Mouse (Mus musculus): ENCODE measurements around the gene Fbxl17.

Gene Fbxl17

DNA sequence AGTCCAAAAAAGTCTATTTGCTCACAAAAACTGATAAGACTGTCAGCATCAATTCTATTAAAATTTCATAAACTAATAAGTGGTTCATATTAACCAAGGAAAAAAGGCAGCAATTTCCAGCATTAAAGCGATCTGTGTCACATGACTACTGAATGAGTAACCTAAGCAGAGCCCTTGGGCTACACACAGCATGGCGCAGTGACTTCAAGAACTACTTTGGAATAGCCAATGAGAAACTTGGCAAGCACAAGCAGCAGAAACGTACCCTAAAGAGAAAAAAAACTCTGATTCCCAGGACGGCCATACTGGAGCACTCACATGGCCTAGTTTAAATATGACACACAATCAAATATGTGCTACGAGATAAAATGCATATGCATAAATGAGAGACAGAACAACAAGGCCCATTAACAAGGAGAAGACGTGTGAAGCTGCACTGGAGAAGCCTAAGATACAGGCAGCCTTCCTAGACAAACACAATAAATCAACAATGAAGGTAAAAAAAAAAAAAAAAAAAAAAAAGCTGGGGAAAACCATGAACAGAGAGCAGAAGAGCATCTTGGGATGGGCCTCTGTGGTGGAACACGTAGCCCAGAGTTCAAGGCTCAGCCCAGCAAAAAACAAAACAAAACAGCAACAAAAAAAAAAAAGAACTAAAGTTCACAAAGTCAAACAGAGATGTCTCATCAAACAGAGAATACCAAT, 5.8 kb downstream of the Fbxl17 start:
- TF ChIP-seq GATA4 (IDR thresholded peaks at IDR 0.05; ENCODE audit: insufficient replicate concordance, low read length) = no peak

DNA sequence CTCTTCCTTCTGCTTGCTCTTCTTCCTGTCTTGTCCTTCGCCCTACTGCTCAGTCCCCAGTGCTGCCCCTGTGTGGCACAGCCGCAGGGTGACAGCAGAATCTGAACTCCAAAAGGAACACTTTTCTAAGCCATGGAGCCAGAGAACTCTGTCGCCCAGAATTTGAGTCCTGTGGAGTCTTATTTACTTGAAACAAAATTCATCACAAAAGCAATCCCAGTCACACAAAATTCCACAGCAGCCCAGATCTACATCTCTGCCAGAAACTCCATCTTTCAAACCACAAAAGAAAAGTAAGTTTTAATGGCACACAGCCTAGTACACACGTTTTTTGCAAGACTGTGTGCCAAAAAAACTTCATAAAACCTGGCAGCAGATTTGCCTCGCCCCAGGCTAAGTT, 6.5 kb downstream of the Fbxl17 start:
- no peak for TF ChIP-seq GATA4 (IDR thresholded peaks at IDR 0.05; ENCODE audit: insufficient replicate concordance, low read length)

- no peak for TF ChIP-seq GATA4 (IDR thresholded peaks at IDR 0.05; ENCODE audit: insufficient replicate concordance, low read length)
These were observed 7.0 kb downstream of the Fbxl17 start for GRCm38 (mm10) chr17:63492665-63493273.

DNA sequence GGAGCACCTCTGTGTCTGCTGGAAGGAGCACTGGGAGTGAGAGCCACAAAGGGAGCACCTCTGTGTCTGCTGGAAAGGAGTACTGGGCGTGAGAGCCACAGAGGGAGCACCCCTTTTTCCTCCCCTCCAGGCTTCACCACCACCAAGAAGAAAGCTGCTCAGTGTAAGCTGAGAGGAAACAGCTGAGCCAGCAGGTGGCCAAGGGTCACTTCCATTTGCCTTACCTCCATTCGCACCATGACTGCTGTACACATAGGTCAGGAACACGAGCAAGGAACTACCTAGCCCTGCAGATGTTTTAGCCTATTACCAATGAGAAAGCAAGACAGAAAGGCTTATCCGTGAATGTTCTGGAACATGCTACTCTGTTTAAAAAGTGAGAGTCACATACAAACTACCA, 10.3 kb downstream of the Fbxl17 start:
- no peak for TF ChIP-seq GATA4 (IDR thresholded peaks at IDR 0.05; ENCODE audit: insufficient replicate concordance, low read length)

DNA sequence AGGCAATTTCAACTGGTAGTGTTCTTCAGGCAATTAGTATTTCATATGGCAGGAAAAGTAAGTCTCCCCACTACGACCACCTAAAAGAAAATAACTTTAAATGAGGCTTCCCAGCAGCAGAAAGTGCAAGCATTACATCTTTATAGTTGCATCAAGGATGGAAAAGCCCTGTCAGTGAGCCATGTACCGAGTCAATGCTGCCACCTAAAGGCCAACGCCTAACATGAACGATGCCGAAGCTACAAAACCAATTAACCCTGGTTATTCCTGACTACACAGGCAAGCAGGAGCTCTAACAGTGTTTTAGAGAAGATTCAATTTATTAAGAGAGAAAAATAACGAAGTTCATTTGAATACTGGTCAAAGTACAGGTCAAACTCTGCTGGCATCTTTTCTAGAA, 32.0 kb downstream of the Fbxl17 start:
- TF ChIP-seq GATA4 (IDR thresholded peaks at IDR 0.05; ENCODE audit: insufficient replicate concordance, low read length) = no peak

DNA sequence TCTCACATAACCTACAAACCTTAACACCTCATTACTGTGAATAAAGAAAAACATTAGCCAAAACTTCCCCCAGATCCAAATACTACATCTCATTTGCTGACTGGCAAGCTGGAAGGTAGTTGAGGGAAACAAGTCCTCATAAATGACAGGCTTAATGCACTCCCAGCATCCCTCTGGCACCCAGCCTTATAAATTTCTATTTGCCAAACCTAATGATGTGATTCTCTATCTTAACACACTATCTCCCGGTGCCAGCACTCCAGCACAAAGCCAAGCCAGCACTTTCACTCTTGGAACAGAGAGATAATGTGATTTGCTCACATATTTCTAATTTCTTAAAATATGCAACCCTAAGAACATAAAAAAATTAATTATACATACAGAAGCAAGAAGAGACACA, 34.6 kb downstream of the Fbxl17 start:
- no peak for TF ChIP-seq GATA4 (IDR thresholded peaks at IDR 0.05; ENCODE audit: insufficient replicate concordance, low read length)

DNA sequence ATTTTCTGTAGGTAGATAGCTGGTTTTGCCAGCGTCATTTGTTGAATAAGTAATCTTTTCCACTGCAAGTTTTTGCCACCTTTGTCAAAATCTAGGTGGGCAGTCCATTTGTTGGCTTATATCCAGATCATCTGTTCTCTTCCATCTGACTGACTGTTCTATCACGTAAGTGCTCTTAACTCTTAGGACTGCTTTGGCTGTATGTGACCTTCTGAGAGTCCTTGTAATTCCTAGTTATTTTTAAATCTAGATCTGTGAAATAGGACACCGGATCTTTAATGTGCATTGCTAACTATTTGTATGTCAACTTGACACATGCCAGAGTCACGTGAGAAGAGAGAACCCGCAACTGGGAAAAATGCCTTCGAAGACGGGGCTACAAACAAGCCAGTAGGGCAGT, 37.3 kb downstream of the Fbxl17 start:
- TF ChIP-seq GATA4 (IDR thresholded peaks at IDR 0.05; ENCODE audit: insufficient replicate concordance, low read length) = no peak

DNA sequence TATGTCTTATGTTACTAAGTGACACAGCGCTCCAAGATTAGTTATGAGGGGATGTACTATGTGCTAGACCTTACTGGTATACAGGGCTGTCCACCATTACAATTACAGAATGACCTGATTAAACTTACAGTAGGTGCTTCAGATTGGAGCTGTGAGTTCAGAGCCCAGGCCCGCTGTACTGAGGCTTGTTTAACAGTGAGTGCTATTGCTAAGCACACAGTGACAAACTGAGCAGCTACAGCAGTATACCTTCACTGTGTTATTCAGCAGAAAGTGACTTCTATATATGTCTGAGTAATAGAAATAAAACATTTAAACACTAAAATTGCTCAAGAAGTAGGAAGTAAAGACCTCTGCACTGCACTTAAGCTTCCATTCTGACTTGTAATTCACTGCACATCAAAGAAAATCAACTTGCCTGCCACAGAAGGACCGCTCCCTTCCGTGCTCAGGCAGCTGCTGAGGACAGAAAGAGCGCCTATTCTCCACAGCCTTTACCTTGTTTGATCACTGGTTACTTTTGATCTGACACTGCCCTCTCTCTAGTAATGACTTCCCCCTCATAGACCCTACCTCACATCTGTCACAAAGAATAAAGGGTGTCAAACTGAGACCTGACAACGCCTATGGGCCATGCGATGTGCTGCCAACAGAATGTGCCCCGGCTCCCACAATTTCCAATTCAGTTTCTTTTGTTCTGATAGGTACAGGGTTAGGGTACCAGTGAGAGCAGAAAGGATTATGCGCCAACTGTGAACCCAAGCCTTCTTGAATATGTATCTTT, 39.9 kb downstream of the Fbxl17 start:
- TF ChIP-seq GATA4 (IDR thresholded peaks at IDR 0.05; ENCODE audit: insufficient replicate concordance, low read length) = no peak

- TF ChIP-seq GATA4 (IDR thresholded peaks at IDR 0.05; ENCODE audit: insufficient replicate concordance, low read length) = no peak
These were observed 41.8 kb downstream of the Fbxl17 start for GRCm38 (mm10) chr17:63458052-63458451.

- TF ChIP-seq GATA4 (IDR thresholded peaks at IDR 0.05; ENCODE audit: insufficient replicate concordance, low read length) = no peak
These were observed 48.4 kb downstream of the Fbxl17 start for GRCm38 (mm10) chr17:63451311-63452006.

DNA sequence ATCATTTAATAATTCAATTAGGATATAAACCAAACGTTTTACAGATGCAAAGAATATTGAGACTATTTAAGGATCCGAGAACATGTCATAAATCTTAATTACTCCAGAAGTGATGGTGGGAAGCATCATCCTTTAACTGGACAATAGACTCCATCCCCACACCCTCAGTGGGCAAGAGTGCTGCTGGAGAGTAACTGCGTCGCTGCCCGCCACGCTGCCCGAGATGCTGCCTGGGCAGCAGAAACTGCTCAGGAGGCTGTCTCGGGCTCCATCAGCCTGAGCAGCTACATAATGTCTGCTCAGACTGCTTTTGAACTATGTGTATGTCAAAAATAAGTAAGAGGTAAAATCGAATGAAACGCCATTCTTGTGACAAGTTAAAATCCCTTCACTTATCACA, 52.1 kb downstream of the Fbxl17 start:
- no peak for TF ChIP-seq GATA4 (IDR thresholded peaks at IDR 0.05; ENCODE audit: insufficient replicate concordance, low read length)

DNA sequence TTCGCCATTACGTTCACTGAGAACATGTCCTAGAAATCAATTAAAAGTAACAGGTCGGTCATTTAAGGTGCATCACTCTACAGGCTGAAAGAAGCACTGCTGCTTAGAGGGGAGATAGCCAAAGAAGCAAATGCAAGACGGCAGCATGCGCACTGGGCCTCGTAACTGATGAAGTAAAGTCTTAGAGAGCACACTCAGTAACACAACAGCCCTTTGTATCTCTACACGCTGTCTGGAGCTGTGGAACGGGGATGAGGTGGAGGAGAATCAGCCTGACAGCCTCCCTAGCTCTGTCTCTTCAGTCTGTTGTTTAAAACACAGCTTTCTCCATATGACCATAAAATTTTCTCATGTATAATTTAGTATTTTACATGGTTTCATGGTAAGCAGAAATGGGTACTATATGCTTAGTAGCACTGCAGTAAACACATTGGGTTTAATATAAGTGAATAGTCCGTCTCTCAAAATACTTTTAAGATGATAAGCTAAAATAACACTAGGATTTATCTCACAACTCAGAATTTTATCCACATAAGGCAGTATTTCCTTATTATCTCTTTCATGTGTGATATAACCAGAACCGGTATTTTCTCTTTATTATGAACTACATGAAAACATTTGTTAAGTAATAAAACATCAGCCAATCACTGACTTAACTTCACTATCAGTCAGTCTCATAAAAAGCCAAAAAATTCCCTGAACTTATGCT, 52.7 kb downstream of the Fbxl17 start:
- no peak for TF ChIP-seq GATA4 (IDR thresholded peaks at IDR 0.05; ENCODE audit: insufficient replicate concordance, low read length)

- no peak for TF ChIP-seq GATA4 (IDR thresholded peaks at IDR 0.05; ENCODE audit: insufficient replicate concordance, low read length)
These were observed 54.6 kb downstream of the Fbxl17 start for GRCm38 (mm10) chr17:63445212-63445611.

DNA sequence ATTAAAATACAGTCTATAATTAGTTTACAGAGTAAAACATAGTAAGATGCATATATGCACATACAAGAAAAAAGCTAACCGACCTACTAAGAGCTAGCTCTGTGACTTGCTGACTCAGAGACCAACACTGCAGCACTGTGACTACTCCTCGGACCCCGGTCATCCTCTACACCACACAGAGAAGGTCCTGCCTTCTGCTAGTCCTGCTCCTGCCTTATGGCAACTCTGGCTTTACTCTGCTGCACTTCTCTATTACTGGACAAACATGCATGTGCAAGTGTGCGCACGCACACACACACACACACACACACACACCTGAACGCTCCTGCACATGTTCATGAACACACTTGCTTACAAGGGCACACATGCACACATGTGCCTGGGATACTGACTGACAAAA, 62.4 kb downstream of the Fbxl17 start:
- TF ChIP-seq GATA4 (IDR thresholded peaks at IDR 0.05; ENCODE audit: insufficient replicate concordance, low read length) = no peak

DNA sequence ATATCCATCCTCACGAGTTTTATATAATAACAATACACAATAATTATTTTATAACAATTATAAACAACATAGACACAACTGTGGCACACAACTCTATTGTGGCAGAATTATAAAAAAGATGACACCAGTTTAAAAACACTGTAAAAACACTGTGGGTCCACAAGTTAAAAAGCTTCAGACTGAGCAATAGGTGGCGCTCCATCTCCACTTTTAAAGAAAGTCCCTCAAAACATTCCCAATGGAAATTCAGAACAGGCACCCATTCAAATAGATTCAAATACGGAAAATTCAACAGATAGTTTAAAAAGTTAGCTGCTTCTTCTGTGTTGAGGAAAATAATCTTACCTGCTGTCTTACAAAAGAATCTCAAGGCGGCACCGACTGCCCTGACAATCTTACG, 65.7 kb downstream of the Fbxl17 start:
- TF ChIP-seq GATA4 (IDR thresholded peaks at IDR 0.05; ENCODE audit: insufficient replicate concordance, low read length) = no peak
